Mouse (Mus musculus): ENCODE results near the gene Slc35e3. TPM values are rescaled to one million over a fixed set of nuclear protein-coding genes. Genes with fewer than 3 reads are reported as not detected.

Gene Slc35e3
- total RNA-seq (2022), result 10 to 100 TPM; 29.2 to 31.7 (median 30.3) TPM

- peak; percentile 89 to 91 for DNase-seq (ENCODE audit: low spot score in 2 of 2)
Observed at GRCm38 (mm10) chr10:117746297-117746883, at the start of gene Slc35e3. Gene Slc35e3 (minus strand): TSS chr10:117746365.

GRCm38 (mm10) chr10:117795206-117795605, 49.0 kb upstream of the Slc35e3 start:
- DNase-seq (ENCODE audit: low spot score in 2 of 2), result no peak

- DNase-seq (ENCODE audit: low spot score in 2 of 2), result no peak
Observed at GRCm38 (mm10) chr10:117793436-117794030, 47.4 kb upstream of the Slc35e3 start.

GRCm38 (mm10) chr10:117792141-117793091, 46.3 kb upstream of the Slc35e3 start, which contains the start of gene Nup107:
Gene Nup107 (minus strand): TSS chr10:117792705.
- DNase-seq (ENCODE audit: low spot score in 2 of 2), result peak; percentile 99 to 100

GRCm38 (mm10) chr10:117791171-117791470, 45.0 kb upstream of the Slc35e3 start:
- no peak for DNase-seq (ENCODE audit: low spot score in 2 of 2)

- DNase-seq (ENCODE audit: low spot score in 2 of 2), result no peak
Observed at GRCm38 (mm10) chr10:117790421-117791170, 44.4 kb upstream of the Slc35e3 start.

GRCm38 (mm10) chr10:117790011-117790410, 43.8 kb upstream of the Slc35e3 start:
- DNase-seq (ENCODE audit: low spot score in 2 of 2), result no peak

GRCm38 (mm10) chr10:117784646-117785045, 38.5 kb upstream of the Slc35e3 start:
- DNase-seq (ENCODE audit: low spot score in 2 of 2), result no peak

GRCm38 (mm10) chr10:117783786-117784420, 37.7 kb upstream of the Slc35e3 start:
- no peak for DNase-seq (ENCODE audit: low spot score in 2 of 2)

- no peak for DNase-seq (ENCODE audit: low spot score in 2 of 2)
Observed at GRCm38 (mm10) chr10:117782491-117783260, 36.5 kb upstream of the Slc35e3 start.

GRCm38 (mm10) chr10:117782056-117782455, 35.9 kb upstream of the Slc35e3 start:
- no peak for DNase-seq (ENCODE audit: low spot score in 2 of 2)

GRCm38 (mm10) chr10:117781021-117781725, 35.0 kb upstream of the Slc35e3 start:
- DNase-seq (ENCODE audit: low spot score in 2 of 2), result no peak

GRCm38 (mm10) chr10:117780306-117780911, 34.2 kb upstream of the Slc35e3 start:
- DNase-seq (ENCODE audit: low spot score in 2 of 2), result no peak

- no peak for DNase-seq (ENCODE audit: low spot score in 2 of 2)
Observed at GRCm38 (mm10) chr10:117779581-117780305, 33.6 kb upstream of the Slc35e3 start.

- DNase-seq (ENCODE audit: low spot score in 2 of 2), result no peak
Observed at GRCm38 (mm10) chr10:117778951-117779350, 32.8 kb upstream of the Slc35e3 start.

- no peak for DNase-seq (ENCODE audit: low spot score in 2 of 2)
Observed at GRCm38 (mm10) chr10:117778328-117778910, 32.3 kb upstream of the Slc35e3 start.

GRCm38 (mm10) chr10:117777501-117778327, 31.5 kb upstream of the Slc35e3 start:
- DNase-seq (ENCODE audit: low spot score in 2 of 2), result no peak

Data from left cerebral cortex, adult 8-10 months (tissue).